Mouse (Mus musculus): ENCODE measurements around the gene Gm20388.

The Gm20388 gene

GRCm38 (mm10) chr8:120719586-120720236 lies 809.1 kb downstream of the Gm20388 start:
- DNase-seq (ENCODE audit: low read depth), result no peak

- DNase-seq (ENCODE audit: low read depth), result no peak
Observed at GRCm38 (mm10) chr8:120723025-120723424, 812.4 kb downstream of the Gm20388 start.

GRCm38 (mm10) chr8:120724096-120724495 lies 813.5 kb downstream of the Gm20388 start:
- DNase-seq (ENCODE audit: low read depth), result peak; percentile 17

GRCm38 (mm10) chr8:120724816-120725575 lies 814.4 kb downstream of the Gm20388 start:
- no peak for DNase-seq (ENCODE audit: low read depth)

- DNase-seq (ENCODE audit: low read depth), result no peak
Observed at GRCm38 (mm10) chr8:120725576-120725950, 814.9 kb downstream of the Gm20388 start.

- no peak for DNase-seq (ENCODE audit: low read depth)
Observed at GRCm38 (mm10) chr8:120726051-120726450, 815.4 kb downstream of the Gm20388 start.

GRCm38 (mm10) chr8:120728488-120729160 lies 818.0 kb downstream of the Gm20388 start:
- no peak for DNase-seq (ENCODE audit: low read depth)

GRCm38 (mm10) chr8:120731582-120731981 lies 820.9 kb downstream of the Gm20388 start:
- no peak for DNase-seq (ENCODE audit: low read depth)

- no peak for DNase-seq (ENCODE audit: low read depth)
Observed at GRCm38 (mm10) chr8:120732068-120732467, 821.4 kb downstream of the Gm20388 start.

- no peak for DNase-seq (ENCODE audit: low read depth)
Observed at GRCm38 (mm10) chr8:120735770-120736481, 825.3 kb downstream of the Gm20388 start, which contains the start of gene Irf8. Gene Irf8 (plus strand): TSS chr8:120736358.

GRCm38 (mm10) chr8:120736486-120736885 lies 825.8 kb downstream of the Gm20388 start:
- DNase-seq (ENCODE audit: low read depth), result no peak

- DNase-seq (ENCODE audit: low read depth), result no peak
Observed at GRCm38 (mm10) chr8:120737166-120737565, 826.5 kb downstream of the Gm20388 start.

GRCm38 (mm10) chr8:120738771-120739170 lies 828.1 kb downstream of the Gm20388 start:
- DNase-seq (ENCODE audit: low read depth), result peak; percentile 17

GRCm38 (mm10) chr8:120739526-120739925 lies 828.9 kb downstream of the Gm20388 start:
- DNase-seq (ENCODE audit: low read depth), result no peak

GRCm38 (mm10) chr8:120740579-120740978 lies 829.9 kb downstream of the Gm20388 start:
- no peak for DNase-seq (ENCODE audit: low read depth)

- peak; percentile 29 for DNase-seq (ENCODE audit: low read depth)
Observed at GRCm38 (mm10) chr8:120741001-120741400, 830.4 kb downstream of the Gm20388 start.

GRCm38 (mm10) chr8:120741815-120742530 lies 831.3 kb downstream of the Gm20388 start:
- no peak for DNase-seq (ENCODE audit: low read depth)

- DNase-seq (ENCODE audit: low read depth), result no peak
Observed at GRCm38 (mm10) chr8:120743149-120743897, 832.7 kb downstream of the Gm20388 start.

- DNase-seq (ENCODE audit: low read depth), result no peak
Observed at GRCm38 (mm10) chr8:120743898-120744290, 833.3 kb downstream of the Gm20388 start.

- no peak for DNase-seq (ENCODE audit: low read depth)
Observed at GRCm38 (mm10) chr8:120744448-120744847, 833.8 kb downstream of the Gm20388 start.

GRCm38 (mm10) chr8:120745226-120745625 lies 834.6 kb downstream of the Gm20388 start:
- DNase-seq (ENCODE audit: low read depth), result no peak

Data from NIH3T3 (cell line).